Mouse (Mus musculus): Measurements from ENCODE around the gene Btg1. TPM values are rescaled to one million over a fixed set of nuclear protein-coding genes. Genes with fewer than 3 reads are reported as not detected.

Gene Btg1
- 64.5 TPM for polyA plus RNA-seq (2014; fragmentation: Illumina TruSeq; extraction: RNeasy Lipid Tissue Mini Kit (QIAGEN cat#74804); ENCODE audit: low read depth, low replicate concordance)

GRCm38 (mm10) chr10:96616709-96617116 is at the start of gene Btg1:
Gene Btg1 (plus strand): TSS chr10:96617006.

Measured in kidney, adult 10 weeks (tissue).